Mouse (Mus musculus) thymus, adult 18-20 months (tissue): ENCODE results near the gene Hormad2.

Experiments
- DNase-seq, 2 experiments: peaks; one replicate each; pipeline ENCODE4 v3.0.0; 2022; ENCODE audit warnings: mixed read lengths in 2 of 2

Gene Hormad2

DNA sequence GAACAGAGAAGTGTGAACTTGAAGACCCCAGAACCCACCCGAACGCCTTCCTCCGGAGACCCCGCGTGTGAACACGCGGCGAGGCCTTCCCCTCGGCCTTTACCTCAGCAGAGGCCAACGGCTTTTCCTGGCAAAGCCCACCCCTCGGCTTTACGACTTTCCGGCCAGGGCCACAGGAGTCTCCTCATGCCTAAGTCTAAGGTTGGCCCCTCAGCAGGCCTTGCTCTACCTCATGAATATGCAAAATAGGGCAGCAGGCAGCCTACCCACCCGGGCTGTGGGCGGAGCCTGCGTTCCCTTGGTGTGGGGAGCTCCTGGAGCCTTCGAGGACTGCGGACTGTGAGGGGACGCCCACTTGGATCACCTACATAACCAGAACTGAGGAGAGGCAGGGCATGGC lies at the start of gene Hormad2:
Hormad2 (minus strand) TSS at position 128 of the 400 bp plus-strand sequence.
- peak; percentile 15 to 32 for DNase-seq

DNA sequence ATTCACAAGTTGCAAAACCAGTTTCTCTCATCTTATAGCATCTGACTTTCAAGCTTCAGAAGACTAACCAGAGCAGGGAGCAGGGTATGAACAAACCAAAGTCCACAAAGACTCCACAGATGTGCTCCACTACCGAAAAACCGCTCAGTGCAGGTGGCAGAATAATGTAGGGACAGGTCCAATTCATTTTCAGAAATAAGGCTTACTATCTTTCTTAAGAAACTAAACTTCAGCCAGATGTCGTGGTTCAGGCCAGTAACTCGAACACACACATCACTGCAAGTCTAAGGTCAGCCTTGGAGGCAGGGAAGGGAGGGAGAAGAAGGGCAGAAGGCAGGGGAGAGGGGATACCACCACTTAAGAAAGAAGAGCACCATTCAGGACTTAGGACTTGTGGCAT lies 48.3 kb upstream of the Hormad2 start:
- no peak for DNase-seq

DNA sequence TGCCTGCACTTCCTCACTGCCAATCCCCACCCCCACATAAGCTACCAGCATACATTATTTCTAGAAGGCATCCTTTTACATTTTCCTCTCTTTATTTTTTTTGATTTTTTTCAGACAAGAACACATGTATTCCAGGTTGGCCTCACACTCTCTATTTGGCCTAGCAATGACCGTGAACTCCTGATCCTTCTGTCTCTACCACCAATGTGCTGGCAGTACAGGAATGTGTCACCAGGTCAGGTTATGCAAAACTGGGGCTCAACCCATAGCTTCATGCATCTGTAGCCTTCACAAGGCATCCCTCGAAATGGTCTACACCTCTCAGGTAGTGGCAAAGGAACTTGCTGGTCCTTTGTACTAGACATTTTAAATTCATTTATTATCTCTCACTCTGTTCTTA lies 47.9 kb upstream of the Hormad2 start:
- no peak for DNase-seq

DNA sequence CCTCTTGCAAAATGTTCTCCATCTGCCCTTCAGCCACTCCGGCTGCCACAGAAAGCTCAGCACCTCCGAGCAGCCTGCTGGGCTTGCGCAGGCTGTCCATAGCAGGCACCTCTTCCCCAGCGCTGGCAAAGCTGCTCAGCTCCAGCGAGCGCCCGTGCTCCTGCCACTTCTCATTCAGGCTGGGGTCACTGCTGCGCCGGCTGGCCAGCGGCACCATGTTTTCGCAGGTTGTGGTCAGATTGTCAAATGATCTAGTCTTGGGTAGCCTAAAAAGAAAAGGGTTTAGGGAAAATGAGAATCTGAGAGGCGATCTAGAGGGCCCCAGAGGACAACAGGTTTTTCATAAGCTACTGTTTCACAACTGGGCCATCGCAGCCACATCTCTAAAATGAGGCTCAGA lies 47.5 kb upstream of the Hormad2 start:
- no peak for DNase-seq

DNA sequence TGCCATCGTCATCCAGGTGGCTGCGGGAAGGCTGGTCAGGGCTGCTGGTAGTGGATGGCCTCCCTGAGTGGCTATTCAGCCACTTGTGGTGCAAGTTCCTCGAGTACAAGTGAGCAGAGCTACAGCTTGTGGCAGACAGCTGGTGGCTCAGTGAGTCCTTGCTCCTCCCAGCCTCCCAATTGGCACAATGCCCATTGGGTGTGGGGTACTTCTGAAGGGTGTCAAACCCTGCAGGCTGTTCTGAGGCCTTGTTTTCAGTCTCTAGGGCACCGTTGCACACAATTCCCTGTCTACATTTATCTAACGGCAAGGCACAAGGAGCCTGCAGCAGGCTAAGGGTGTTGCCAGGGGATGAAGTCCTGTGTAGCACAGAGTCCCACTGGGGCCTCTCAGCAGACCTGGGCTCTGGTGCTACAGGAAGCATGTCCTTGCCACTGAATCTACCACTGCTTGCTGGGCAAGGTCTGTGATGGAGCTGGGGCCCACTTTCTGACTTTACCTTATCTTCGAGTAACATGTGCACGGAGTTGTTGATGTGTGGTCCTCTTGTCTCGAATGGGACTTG lies 46.6 kb upstream of the Hormad2 start:
- DNase-seq: no peak

DNA sequence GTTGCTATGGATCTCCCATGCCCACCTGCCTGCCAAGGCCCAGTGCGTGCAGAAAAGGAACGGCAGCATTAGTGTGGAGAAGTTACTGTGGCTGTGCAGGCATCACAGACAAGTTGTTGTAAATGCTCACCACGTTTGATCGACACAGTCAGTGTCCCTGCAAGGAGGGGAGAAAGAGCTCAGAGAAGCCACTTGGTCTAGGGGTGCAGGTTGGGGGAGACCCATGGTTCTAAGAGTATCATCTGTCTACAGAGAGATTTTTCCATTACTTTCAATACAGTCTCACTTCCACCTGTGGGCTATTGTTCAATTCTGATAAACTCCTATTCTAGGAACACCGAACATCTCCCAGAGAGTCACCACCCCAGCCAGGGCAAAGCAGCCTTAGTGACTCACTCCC lies 43.6 kb upstream of the Hormad2 start:
- no peak for DNase-seq

DNA sequence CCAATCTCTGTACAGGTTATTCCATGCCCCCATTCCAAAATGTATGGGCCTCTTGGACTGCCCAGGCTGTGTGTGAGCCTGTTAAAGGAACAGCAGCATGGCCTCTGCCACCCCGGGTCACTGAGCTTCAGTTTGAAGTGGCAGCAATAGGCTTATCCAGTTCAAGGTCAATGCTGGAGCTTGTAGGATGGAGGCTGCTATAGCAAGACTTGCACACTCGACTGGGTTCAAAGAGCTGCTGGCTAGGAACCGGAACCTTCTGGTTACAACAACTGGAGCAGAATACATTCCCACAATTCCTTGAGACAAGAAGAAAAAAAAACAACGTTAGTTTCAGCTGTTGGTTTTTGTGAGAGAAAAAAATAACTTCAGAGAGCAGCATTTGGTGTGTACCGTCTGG lies 41.7 kb upstream of the Hormad2 start:
- DNase-seq: no peak

DNA sequence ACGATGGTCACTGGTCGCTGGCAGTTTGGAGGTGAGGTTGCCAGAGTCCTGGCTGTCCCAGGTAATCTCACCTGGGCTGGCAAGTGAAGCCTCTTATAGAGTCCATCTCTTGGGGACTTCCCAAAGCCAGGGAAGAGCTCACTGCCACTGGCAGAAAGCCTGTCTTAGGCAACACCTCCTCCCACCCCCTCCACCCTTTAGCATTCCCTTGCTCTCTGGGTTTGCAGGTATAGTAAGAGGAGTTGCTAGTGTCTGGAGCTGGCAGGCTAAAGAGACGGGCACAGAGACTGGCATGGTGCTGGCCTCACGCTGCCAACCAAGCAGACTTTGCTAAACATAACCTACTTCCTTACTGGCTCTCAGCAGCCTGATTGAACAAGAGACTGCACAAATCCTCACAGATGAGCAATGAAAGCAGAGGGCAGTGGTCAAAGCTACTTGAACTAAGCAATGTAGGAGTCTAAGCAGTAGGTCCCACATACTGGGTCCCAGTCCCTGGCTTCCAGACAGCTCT lies 35.3 kb upstream of the Hormad2 start:
- DNase-seq: no peak

DNA sequence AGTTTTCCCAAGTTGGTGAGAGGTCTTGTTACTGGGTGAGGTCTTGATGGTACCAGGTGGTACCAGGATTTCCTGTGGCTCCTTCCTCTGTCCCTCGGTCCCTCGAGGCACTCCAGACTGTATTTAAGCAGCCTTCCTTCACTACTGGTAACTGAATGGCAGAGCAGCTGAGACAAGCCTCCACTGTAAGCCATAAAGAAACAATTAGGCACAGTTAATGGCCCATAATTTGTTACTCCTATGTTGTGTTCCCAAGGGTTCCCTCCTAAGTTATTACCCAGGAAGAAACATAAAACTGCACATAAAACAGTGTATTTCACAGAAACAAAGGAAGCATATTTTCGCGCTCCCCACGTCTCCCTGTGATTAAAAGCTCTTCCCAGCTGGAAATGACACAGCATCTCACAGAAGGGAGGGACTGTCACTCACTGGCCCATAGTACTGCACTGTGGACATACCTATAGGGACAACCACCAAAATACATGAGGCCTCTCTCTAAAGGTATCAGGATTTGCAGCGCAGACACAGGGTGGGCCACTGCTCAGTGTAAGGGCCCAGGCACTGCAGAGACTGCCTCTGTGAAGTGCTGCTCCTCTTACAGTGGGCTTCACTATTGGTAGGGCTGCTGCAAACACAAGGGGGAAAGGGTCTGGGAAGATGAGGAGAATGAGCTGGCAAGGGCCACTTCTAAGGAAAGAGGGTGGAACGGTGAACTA lies 31.7 kb upstream of the Hormad2 start:
- DNase-seq: no peak

DNA sequence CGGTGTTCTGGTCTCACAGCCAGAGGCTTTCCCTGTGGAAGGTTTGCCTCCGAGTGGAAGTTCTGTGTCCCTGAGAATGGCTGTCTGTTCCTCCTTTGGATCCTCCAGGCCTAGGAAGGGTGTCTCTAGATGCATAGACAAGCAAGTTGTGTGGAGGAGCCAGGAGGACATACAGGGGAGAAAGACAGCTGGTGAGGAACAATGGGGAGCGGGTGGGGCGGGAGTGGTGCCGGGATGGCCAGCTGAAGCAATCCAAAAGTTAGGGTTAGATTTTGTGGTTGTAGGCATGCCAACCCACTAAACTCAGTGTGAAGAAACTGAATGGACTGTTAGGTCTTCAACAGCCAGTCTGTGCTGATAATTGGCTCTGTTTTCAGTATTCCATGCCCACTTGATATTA lies 30.8 kb upstream of the Hormad2 start:
- DNase-seq: no peak

DNA sequence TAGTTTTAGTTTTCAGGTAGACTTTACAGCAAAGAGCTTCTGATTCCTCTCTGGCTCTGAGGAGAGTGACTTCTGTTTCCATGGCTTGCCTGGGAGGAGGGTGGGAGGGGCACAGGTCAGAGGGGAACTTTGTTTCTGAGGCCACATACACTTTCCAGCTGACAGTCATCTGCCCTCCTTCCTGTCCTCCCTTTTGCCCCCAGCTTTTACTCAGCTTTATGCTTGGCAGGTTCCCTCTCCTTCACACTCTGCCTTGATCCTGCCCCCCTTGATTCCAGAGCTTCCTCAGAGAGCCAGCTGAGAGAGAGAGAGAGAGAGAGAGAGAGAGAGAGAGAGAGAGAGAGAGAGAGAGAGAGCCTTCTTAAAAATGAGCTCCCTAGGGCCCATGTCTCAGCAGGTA lies 30.3 kb upstream of the Hormad2 start:
- DNase-seq: no peak

DNA sequence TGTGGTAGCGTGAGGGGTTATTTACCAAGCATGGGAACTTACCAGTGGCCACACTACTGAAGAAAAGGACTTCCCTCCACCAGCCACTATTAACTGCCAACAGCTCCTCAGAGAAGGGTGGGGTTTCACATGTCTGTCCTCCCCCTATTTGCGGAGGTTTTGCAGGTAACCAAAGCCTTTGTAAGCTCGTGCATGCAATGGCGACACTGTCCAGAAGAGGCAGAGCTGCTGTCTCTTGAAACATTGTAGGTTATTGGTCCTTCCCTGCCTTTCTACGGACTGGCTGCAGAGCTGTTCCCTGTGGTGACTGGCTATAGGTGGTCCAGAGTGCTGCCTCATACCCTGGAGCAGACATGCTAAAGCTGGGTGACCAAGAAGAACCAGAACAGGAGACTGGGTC lies 28.2 kb upstream of the Hormad2 start:
- no peak for DNase-seq

DNA sequence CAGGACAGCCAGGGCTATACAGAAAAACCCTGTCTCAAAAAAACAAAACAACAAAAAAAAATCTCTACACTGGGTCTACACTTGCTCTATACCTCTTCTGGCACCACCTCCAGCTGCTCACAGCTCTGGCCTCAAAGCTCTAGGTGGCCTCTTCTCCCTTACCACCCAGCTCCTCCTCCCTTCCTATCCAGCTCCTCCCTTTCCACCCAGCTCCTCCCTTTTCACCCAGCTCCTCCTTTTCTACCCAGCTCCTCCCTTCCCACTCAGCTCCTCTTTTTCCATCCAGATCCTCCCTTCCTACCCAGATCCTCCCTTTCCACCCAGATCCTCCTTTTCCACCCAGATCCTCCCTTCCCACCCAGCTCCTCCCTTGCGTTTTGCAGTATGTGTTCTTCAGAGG lies 26.5 kb upstream of the Hormad2 start:
- no peak for DNase-seq

DNA sequence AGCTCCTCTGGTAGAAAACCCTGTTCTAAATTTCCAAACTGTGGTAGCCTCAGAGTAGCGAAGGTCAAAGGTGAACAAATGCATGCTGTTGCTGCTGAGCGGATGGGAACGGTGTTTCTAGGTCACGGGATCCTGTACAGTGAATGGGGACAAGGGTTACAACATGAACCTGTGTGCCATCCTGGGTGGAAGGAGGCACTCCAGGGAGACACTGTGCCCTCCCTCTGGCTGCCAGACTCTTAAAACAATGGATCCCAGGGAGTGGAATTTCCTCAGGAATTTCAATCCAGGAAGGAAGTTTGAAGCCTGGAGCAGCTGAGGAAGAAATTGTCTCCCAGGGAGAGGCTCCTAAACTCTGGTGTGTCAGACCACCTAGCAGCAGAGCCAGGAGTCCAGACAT lies 25.3 kb upstream of the Hormad2 start:
- DNase-seq: no peak

DNA sequence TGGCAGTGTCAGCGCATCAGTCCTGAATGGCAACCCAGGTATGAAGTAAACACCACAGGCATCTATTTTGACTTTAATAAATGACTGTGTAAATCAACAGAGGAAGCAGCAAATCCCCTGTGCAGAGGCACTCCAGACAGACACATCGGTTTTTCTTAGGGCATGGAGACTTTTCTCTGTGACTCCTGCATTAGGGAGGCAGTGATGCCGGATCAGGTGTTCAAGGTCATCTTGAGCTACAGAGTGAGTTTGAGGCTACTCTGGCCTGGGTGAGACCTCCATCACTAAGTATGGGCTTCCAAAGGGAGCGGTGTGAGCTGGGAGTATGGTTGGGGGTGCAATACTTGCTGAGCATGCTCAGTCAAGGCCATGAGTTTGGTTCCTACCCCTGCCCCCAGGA lies 23.7 kb upstream of the Hormad2 start:
- no peak for DNase-seq

DNA sequence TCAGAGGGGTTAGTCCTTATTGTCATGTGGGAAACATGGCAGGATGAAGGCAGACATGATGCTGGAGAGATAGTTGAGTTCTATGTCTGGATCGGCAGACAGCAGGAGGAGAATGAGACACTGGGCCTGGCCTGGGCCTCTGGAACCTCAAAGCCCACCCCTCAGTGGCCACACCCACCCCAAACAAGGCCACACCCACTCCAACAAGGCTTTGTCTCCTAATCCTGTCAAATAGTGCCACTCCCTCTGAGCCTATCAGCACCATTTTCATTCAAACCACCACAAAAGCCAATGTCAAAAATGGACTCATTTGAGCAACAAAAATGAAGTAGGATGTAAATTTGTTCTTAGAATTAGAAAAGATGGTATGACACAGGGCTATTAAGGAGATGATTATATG lies 23.3 kb upstream of the Hormad2 start:
- no peak for DNase-seq

DNA sequence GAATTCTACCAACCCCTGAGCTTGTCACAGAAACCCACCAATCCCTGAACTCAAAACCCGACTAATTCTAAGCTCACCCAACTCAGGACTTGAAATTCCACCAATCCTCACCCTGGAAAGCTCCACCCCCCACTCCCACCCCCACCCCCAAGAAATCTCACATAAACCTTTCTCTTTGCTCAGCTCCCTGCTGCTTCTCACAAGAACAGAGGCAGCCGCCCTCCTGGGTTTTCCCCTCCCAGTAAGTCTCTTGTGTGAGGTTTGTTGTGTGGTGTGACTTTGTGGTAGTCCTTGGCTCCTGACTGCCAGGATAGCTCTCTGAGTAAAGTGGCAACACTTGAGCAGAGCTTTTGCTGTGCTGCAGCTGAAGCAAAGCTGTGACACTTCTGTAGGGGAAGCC lies 22.0 kb upstream of the Hormad2 start:
- DNase-seq: no peak

DNA sequence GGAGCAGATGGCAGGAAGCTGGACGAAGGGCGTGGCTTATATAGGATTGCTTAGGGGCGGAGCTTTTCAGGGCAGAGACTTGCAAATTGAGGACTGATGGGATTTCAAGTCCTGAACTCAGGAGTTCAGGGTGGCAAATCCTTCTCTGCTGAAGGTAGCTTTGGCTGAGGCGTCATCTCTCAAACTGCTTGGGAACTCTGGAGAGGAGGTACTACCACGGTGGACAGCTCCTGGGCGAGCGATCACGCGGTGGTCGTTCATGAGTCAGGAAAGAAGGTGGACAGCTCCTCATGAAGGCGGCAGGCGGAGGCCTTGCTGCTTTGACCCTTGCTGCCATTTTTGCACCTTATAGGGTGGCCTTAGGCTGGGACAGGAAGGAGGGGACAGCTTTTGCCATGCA lies 20.2 kb upstream of the Hormad2 start:
- DNase-seq: no peak

DNA sequence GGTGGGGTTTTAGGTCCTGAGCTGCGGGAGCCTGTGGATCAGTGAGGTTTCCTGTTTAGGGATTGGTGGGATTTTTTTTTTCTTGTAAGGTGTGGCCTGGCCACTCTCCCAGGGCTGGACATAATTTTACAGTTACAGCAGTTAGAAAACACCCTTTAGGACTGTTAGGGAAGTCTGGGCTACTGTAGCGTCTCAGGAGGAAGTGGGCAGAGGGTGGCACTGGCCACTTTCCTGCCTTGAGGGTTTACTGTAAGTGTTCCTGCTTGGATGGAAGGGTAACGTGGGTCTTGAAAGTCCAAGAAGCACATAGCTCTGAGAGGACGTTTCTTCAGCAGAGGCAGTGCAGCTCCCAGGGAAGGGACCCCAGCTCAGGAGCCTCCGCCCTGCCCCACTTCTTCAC lies 19.7 kb upstream of the Hormad2 start:
- DNase-seq: no peak

DNA sequence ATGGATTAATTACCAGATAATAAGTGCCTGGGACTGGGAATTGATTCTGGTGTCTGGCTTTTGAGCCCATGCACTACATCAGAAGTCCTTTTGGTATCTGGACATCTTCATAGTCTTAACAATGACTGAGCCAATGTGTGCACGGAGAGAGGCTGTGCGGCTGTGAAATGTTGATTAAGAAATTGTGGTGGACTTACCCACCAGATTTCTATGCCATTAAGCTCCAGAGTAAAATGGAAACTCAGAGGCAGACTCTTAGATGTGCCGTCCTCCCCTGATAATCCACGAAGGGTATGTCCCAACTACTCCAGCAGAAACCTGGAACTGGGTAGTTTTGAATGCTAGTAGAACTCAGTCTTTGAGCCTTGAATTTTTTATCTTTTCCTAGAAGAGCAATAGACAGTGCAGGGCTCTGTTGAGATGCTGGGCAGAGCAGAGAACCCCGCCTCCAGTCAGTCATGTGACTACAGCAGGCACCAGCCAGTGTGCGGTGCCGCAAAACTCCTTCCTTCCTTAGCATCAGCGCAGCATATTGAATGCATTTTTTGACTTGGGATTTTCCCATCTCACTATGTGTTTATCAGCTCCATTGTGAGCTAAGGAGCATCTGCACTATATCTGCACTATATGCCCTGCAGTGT lies 14.1 kb upstream of the Hormad2 start:
- DNase-seq: no peak

DNA sequence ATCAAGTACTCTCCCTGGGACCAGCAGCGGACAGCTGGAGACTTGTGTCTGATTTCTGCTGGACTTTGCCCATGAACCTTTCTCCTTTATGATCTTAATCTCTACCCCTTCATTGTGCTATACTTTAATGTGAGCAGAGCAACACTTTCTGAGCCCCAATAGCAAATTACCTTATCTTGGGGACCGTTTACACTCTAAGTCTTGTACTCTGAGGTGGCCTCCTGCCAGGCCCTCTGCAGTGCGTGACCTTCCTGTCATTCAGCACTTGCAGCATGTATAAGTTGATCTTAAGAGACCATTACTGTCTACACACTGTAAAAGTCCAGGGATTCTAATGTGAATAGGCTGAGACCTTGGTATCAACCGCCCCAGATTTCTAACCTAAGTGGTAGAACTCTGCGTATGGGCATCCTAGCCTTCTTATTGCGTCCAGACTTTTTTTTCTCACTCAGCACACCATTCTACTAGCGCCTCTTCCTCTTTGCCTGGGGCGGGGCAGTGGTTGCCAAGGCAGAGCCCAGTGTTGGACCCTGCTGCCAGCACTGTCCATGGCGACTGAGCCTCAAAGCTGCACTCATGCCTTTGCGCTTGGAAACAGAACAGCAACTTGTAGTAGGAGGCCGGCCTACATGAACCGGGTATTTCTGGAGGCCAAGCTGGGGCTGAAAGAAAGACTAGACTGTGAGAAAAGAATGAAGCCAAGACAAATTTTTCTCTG lies 11.7 kb upstream of the Hormad2 start:
- no peak for DNase-seq

DNA sequence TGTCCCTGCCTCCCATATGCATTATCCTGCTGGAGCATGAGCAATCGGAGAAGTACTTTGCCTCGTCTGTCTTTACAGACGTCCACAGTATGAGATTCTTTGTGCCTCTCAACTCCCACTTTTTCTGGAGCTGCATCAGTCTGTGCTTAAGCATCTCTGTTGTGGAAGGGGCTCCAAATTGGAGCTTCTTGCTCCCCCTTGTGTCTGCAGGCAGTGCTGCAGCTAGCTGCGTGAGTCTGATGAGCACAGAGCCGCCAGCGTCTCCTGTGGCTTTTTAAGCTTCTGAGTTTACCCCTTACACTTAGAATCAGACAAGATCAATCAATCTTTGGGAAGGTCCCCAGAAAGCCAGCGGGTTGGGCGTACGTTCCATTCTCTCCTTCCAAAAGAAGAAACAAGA lies 10.2 kb upstream of the Hormad2 start:
- DNase-seq: peak; percentile 14 to 22

DNA sequence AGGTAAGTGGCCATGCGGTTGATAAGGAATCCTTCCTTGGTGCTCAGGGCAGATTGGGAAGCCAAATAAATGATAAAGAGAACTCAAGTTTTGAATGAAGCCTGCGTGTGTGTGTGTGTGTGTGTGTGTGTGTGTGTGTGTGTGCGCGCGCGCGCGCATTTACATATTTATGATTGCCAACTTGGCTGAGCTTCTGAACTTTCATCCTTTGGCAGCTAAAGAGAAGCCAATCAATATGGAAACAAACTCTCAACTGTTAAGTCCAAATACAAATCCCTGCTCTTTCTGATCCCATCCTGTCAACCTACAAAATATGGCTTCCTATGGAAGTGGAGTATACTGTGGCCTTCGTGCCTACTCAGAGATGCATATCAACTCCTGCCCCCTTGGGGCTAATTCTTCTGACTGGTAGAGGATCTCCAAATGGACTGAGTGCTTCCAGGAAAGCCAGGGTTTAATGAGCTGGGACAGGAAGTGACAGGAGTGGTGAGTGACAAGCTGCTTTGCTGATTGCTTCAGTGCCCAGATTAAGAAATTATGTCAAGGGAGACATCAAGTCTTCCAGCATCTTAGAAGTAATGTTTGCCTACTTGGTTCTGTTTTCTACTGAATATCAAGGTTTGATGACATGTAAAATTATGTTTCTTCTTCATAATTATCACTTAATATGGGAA lies 5.4 kb upstream of the Hormad2 start:
- no peak for DNase-seq
